Mouse (Mus musculus) stomach, adult 2 months (tissue): ENCODE measurements around the gene 1700034J05Rik. TPM values are rescaled to one million over a fixed set of nuclear protein-coding genes. Genes with fewer than 3 reads are reported as not detected.

Experiments used
- polyA plus RNA-seq: library from polyadenylated mRNA; depleted of rRNA; stranded (reverse); fragments of >200 nt; gene quantifications from 2 replicates; pipeline ENCODE4 v1.2.3, GENCODE M21; 2012; rRNA removed

1700034J05Rik gene
- polyA plus RNA-seq, result not detected in 2 replicates

GRCm38 (mm10) chr6:146954258-146954657 is at the start of gene 1700034J05Rik:
1700034J05Rik (minus strand) TSS chr6:146954422.

Other genes starting within 250 kb of the 1700034J05Rik start
- gene Stk38l, start 229.4 kb downstream of the 1700034J05Rik start, polyA plus RNA-seq, result 1.2 and 1.4 TPM in 2 replicates
- gene Arntl2, start 158.4 kb downstream of the 1700034J05Rik start, polyA plus RNA-seq, result 4.5 and 5.9 TPM in 2 replicates
- not detected in 2 replicates for gene Smco2, start 104.3 kb downstream of the 1700034J05Rik start, polyA plus RNA-seq
- 3.4 and 4.8 TPM in 2 replicates for gene Ppfibp1, start 65.9 kb downstream of the 1700034J05Rik start, polyA plus RNA-seq
- 8.3 and 10.0 TPM in 2 replicates for gene Rep15, start 78.2 kb upstream of the 1700034J05Rik start, polyA plus RNA-seq
- gene Mrps35, start 88.3 kb upstream of the 1700034J05Rik start, polyA plus RNA-seq, result 2.8 and 5.3 TPM in 2 replicates
- gene Mansc4, start 132.6 kb upstream of the 1700034J05Rik start, polyA plus RNA-seq, result 0.73 and 1.2 TPM in 2 replicates
- gene Klhl42, start 137.0 kb upstream of the 1700034J05Rik start, polyA plus RNA-seq, result 2.6 and 3.5 TPM in 2 replicates